Mouse (Mus musculus): Measurements from ENCODE around the gene Gm49403. TPM values are rescaled to one million over a fixed set of nuclear protein-coding genes. Genes with fewer than 3 reads are reported as not detected.
"Not testable (repeated sequence)": the region's sequence is repeated elsewhere in the genome, so short reads cannot be mapped to it uniquely, and the experiment has no call there.

Gm49403 gene
- polyA plus RNA-seq, 1 experiment = not detected

GRCm38 (mm10) chr19:8888511-8889385 is 5.0 kb downstream of the Gm49403 start, which contains the start of the genes 1810009A15Rik and Gm49416:
TSS of gene 1810009A15Rik (plus strand) at chr19:8888853.
TSS of gene Gm49416 (plus strand) at chr19:8888926.
- Histone ChIP-seq H3K27ac (ENCODE audit: insufficient read depth, low read depth, low read length) (peak within 1 kb of the TSS; percentile 83), H3K4me1 (ENCODE audit: control insufficient read depth, insufficient read depth, low read length) (peaks cover 7% of the 10 kb centered on the region), H3K4me3 (ENCODE audit: insufficient read depth, low read length) (peak within 1 kb of the TSS; percentile 83)
- TF ChIP-seq POLR2A (IDR thresholded peaks at IDR 0.05; ENCODE audit: borderline replicate concordance, low read depth, low read length) (peak; percentile 61; the same call in 1 of the 2 replicates), CTCF (IDR thresholded peaks at IDR 0.05; ENCODE audit: low read depth, low read length) (no peak)

GRCm38 (mm10) chr19:8892829-8893766 is 9.4 kb downstream of the Gm49403 start, which contains the start of gene Ints5:
TSS of gene Ints5 (plus strand) at chr19:8893005.
- Histone ChIP-seq H3K4me3 (ENCODE audit: insufficient read depth, low read length) (peak within 1 kb of the TSS; percentile 98), H3K27ac (ENCODE audit: insufficient read depth, low read depth, low read length) (peak within 1 kb of the TSS; percentile 64), H3K4me1 (ENCODE audit: control insufficient read depth, insufficient read depth, low read length) (peaks cover 6% of the 10 kb centered on the region; the same call in 1 of the 2 replicates)
- TF ChIP-seq CTCF (IDR thresholded peaks at IDR 0.05; ENCODE audit: low read depth, low read length) (no peak), POLR2A (IDR thresholded peaks at IDR 0.05; ENCODE audit: borderline replicate concordance, low read depth, low read length) (no peak; the same call in 1 of the 2 replicates)

GRCm38 (mm10) chr19:8895397-8895960 is 11.7 kb downstream of the Gm49403 start:
- H3K27ac ChIP-seq (ENCODE audit: insufficient read depth, low read depth, low read length) = no peak overlapping the region
- peaks cover 8% of the 10 kb centered on the region for H3K4me1 ChIP-seq (ENCODE audit: control insufficient read depth, insufficient read depth, low read length)

GRCm38 (mm10) chr19:8896231-8896630 is 12.5 kb downstream of the Gm49403 start:
- H3K4me1 ChIP-seq (ENCODE audit: control insufficient read depth, insufficient read depth, low read length); H3K4me3 ChIP-seq (ENCODE audit: insufficient read depth, low read length); H3K27ac ChIP-seq (ENCODE audit: insufficient read depth, low read depth, low read length): not testable (repeated sequence)

More at GRCm38 (mm10) chr19:8895397-8895960, 11.7 kb downstream of the Gm49403 start:
- no peak overlapping the region for H3K4me3 ChIP-seq (ENCODE audit: insufficient read depth, low read length)
- TF ChIP-seq CTCF (IDR thresholded peaks at IDR 0.05; ENCODE audit: low read depth, low read length) = no peak
- TF ChIP-seq POLR2A (IDR thresholded peaks at IDR 0.05; ENCODE audit: borderline replicate concordance, low read depth, low read length) = no peak

- Histone ChIP-seq H3K4me3 (ENCODE audit: insufficient read depth, low read length) (peak overlapping the region; percentile 37), H3K27ac (ENCODE audit: insufficient read depth, low read depth, low read length) (0 out of 2 replicates have a peak overlapping the region, but pooled peaks have one; percentile 17)
- H3K4me1 ChIP-seq (ENCODE audit: control insufficient read depth, insufficient read depth, low read length) = not testable (repeated sequence)
These were observed 13.6 kb downstream of the Gm49403 start for GRCm38 (mm10) chr19:8897211-8897864.

- Histone ChIP-seq H3K27ac (ENCODE audit: insufficient read depth, low read depth, low read length) (peak within 1 kb of the TSS; percentile 60), H3K4me3 (ENCODE audit: insufficient read depth, low read length) (peak within 1 kb of the TSS; percentile 74), H3K4me1 (ENCODE audit: control insufficient read depth, insufficient read depth, low read length) (peaks cover 8% of the 10 kb centered on the region)
- TF ChIP-seq CTCF (IDR thresholded peaks at IDR 0.05; ENCODE audit: low read depth, low read length) = no peak
- TF ChIP-seq POLR2A (IDR thresholded peaks at IDR 0.05; ENCODE audit: borderline replicate concordance, low read depth, low read length) = no peak
These were observed 14.2 kb downstream of the Gm49403 start, which contains the start of gene Ganab for GRCm38 (mm10) chr19:8897865-8898495. TSS of gene Ganab (plus strand) at chr19:8898071.

- no peak for TF ChIP-seq POLR2A (IDR thresholded peaks at IDR 0.05; ENCODE audit: borderline replicate concordance, low read depth, low read length)
- TF ChIP-seq CTCF (IDR thresholded peaks at IDR 0.05; ENCODE audit: low read depth, low read length) = no peak
- Histone ChIP-seq H3K4me3 (ENCODE audit: insufficient read depth, low read length) (peak overlapping the region; percentile 74), H3K27ac (ENCODE audit: insufficient read depth, low read depth, low read length) (peak overlapping the region; percentile 60), H3K4me1 (ENCODE audit: control insufficient read depth, insufficient read depth, low read length) (peaks cover 8% of the 10 kb centered on the region)
These were observed 14.8 kb downstream of the Gm49403 start for GRCm38 (mm10) chr19:8898576-8898975.

GRCm38 (mm10) chr19:8899079-8899478 is 15.3 kb downstream of the Gm49403 start:
- Histone ChIP-seq H3K4me1 (ENCODE audit: control insufficient read depth, insufficient read depth, low read length) (peaks cover 5% of the 10 kb centered on the region), H3K27ac (ENCODE audit: insufficient read depth, low read depth, low read length) (no peak overlapping the region), H3K4me3 (ENCODE audit: insufficient read depth, low read length) (peak overlapping the region; percentile 74)
- TF ChIP-seq CTCF (IDR thresholded peaks at IDR 0.05; ENCODE audit: low read depth, low read length) (no peak), POLR2A (IDR thresholded peaks at IDR 0.05; ENCODE audit: borderline replicate concordance, low read depth, low read length) (no peak)
